Mouse (Mus musculus) G1E (cell line): ENCODE results near the gene Cyp26b1.

Source experiments
- CTCF ChIP-seq: IDR thresholded peaks from 2 replicates; pipeline ENCODE4 v1.5.1; 2012; ENCODE audit warnings: low read depth, low read length, inconsistent platforms, mixed read lengths
- GATA1 ChIP-seq: IDR thresholded peaks from 2 replicates; pipeline ENCODE4 v1.6.1; 2012; ENCODE audit warnings: borderline replicate concordance, low read length, inconsistent platforms, mixed read lengths
- POLR2AphosphoS5 ChIP-seq: IDR thresholded peaks from 2 replicates; pipeline ENCODE4 v1.6.1; 2012; ENCODE audit warnings: low read depth, low read length, inconsistent platforms; ENCODE audit not compliant: insufficient replicate concordance
- TAL1 ChIP-seq: conservative IDR thresholded peaks from 2 replicates; pipeline ENCODE4 v1.6.1; 2012; ENCODE audit warnings: low read depth, low read length, inconsistent platforms, mixed read lengths

DNA sequence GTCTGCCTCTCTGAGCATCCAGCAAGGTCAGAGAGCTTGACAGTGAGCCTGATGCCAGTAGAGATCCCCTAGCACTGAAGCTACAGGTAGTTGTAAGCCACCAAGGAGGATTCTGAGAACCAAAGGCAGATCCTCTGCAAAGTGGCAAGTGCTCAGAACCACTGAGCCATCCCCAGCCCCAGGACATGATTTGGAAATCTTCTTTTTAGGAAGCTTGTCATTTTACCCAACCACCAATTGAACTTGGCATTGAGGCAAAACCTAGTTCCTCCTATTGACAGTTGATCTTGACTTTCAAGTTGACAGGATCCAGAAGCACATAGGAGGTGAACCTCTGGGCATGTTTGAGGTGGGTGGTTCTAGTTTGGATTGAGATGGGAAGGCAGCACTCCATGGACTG lies 63.8 kb downstream of the Cyp26b1 start:
- TF ChIP-seq CTCF (no peak), GATA1 (no peak), POLR2AphosphoS5 (no peak), TAL1 (no peak)
